18 mouse cellular contexts compared by ENCODE assay signal in genomic region chr3:41368351-41369101, GRCm38 (mm10).
DNase-seq lines count a peak whose midpoint lies in the region; ATAC-seq and TF ChIP-seq lines count a peak whose summit lies in the region.
"Had no signal": no experiment of that assay in that cellular context is flagged by ENCODE, and none has a peak within 500 bp of the region (broad histone marks: within the 10 kb centered on the region; RNA-seq: fewer than 3 reads in every experiment).

No protein-coding gene starts in this region.

- ATAC-seq in Patski: no peak
- no peak for ATAC-seq in heart, embryonic 15.5 days (replicated peaks; ENCODE audit: insufficient number of reproducible peaks, insufficient read depth, low FRiP score, low read depth)
- ATAC-seq in intestine, embryonic 15.5 days: peak; percentile 55; the same call in 1 of the 2 replicates
- ATAC-seq in midbrain, embryonic 13.5 days: no peak

- CTCF ChIA-PET in Patski (lab: Charles Lee): interaction anchor here (0.8 to 1.2 kb wide), 4 partner anchors 47 to 196 kb away, joined by 3 read pairs; no protein-coding TSS in a partner anchor

- no peak overlapping the region for H3K4me3 ChIP-seq in gastrocnemius, adult 2 months
- H3K4me3 ChIP-seq in heart, embryonic 15.5 days: no peak overlapping the region
- H3K4me3 ChIP-seq in intestine, embryonic 15.5 days (replicated peaks): no peak overlapping the region
- no peak overlapping the region for H3K4me3 ChIP-seq in midbrain, embryonic 13.5 days (replicated peaks)
- H3K4me3 ChIP-seq: embryonic facial prominence, embryonic 12.5 days; limb, embryonic 15.5 days had no signal

- in situ Hi-C loops in Patski (cut with MboI; ENCODE audit: low pct_unique_long_range_greater_than_20kb): no loop called here

- no peak for TF ChIP-seq CTCF in gastrocnemius, adult 2 months (IDR thresholded peaks at IDR 0.05)
- no peak for TF ChIP-seq CTCF in Patski (IDR thresholded peaks at IDR 0.05)

- no peaks in the 10 kb centered on the region for H3K27me3 ChIP-seq in Patski
- no peaks in the 10 kb centered on the region for H3K27me3 ChIP-seq in heart, embryonic 15.5 days
- H3K27me3 ChIP-seq in intestine, embryonic 15.5 days (replicated peaks): no peaks in the 10 kb centered on the region
- H3K27me3 ChIP-seq in midbrain, embryonic 13.5 days: no peaks in the 10 kb centered on the region
- H3K27me3 ChIP-seq: embryonic facial prominence, embryonic 12.5 days; limb, embryonic 15.5 days had no signal

- peaks cover 38% of the 10 kb centered on the region for H3K4me1 ChIP-seq in heart, embryonic 15.5 days (replicated peaks)
- no peaks in the 10 kb centered on the region; the same call in 1 of the 2 replicates for H3K4me1 ChIP-seq in intestine, embryonic 15.5 days (replicated peaks)
- H3K4me1 ChIP-seq in midbrain, embryonic 13.5 days (replicated peaks): no peaks in the 10 kb centered on the region

- H3K9me3 ChIP-seq in heart, embryonic 15.5 days (replicated peaks): no peaks in the 10 kb centered on the region
- H3K9me3 ChIP-seq in intestine, embryonic 15.5 days: no peaks in the 10 kb centered on the region
- no peaks in the 10 kb centered on the region for H3K9me3 ChIP-seq in midbrain, embryonic 13.5 days
- H3K9me3 ChIP-seq: embryonic facial prominence, embryonic 12.5 days; limb, embryonic 15.5 days had no signal

- 64% methylated on average over 7 of the region's 7 CpGs for WGBS in heart, embryonic 15.5 days
- WGBS in intestine, embryonic 15.5 days: 69% methylated on average over 7 of the region's 7 CpGs
- WGBS in midbrain, embryonic 13.5 days: 83% methylated on average over 7 of the region's 7 CpGs

- peak overlapping the region; percentile 0; the same call in 1 of the 2 replicates for H3K27ac ChIP-seq in gastrocnemius, adult 2 months
- peak overlapping the region; percentile 86; the same call in 1 of the 2 replicates for H3K27ac ChIP-seq in heart, embryonic 15.5 days
- no peak overlapping the region for H3K27ac ChIP-seq in intestine, embryonic 15.5 days
- no peak overlapping the region for H3K27ac ChIP-seq in midbrain, embryonic 13.5 days
- H3K27ac ChIP-seq: embryonic facial prominence, embryonic 12.5 days; hindbrain, embryonic 14.5 days; limb, embryonic 15.5 days had no signal

- no peak overlapping the region for H3K4me2 ChIP-seq in heart, embryonic 15.5 days
- H3K4me2 ChIP-seq in intestine, embryonic 15.5 days (replicated peaks): no peak overlapping the region
- H3K4me2 ChIP-seq in midbrain, embryonic 13.5 days (replicated peaks): no peak overlapping the region
- H3K4me2 ChIP-seq: embryonic facial prominence, embryonic 12.5 days; hindbrain, embryonic 14.5 days; limb, embryonic 15.5 days had no signal

- intact Hi-C loops in gastrocnemius, adult 2 months (cut with DNase I): loop anchor here (5.0 kb wide), 1 partner anchor 194 kb away; no protein-coding TSS in a partner anchor

- POLR2A ChIA-PET in Patski (lab: Charles Lee): no interaction called here

- no peak overlapping the region for H3K9ac ChIP-seq in heart, embryonic 15.5 days
- no peak overlapping the region for H3K9ac ChIP-seq in intestine, embryonic 15.5 days
- no peak overlapping the region for H3K9ac ChIP-seq in midbrain, embryonic 13.5 days (replicated peaks)
- H3K9ac ChIP-seq: embryonic facial prominence, embryonic 12.5 days; hindbrain, embryonic 14.5 days; limb, embryonic 15.5 days had no signal

- no peaks in the 10 kb centered on the region for H3K36me3 ChIP-seq in heart, embryonic 15.5 days
- no peaks in the 10 kb centered on the region for H3K36me3 ChIP-seq in intestine, embryonic 15.5 days
- H3K36me3 ChIP-seq in midbrain, embryonic 13.5 days: no peaks in the 10 kb centered on the region
- H3K36me3 ChIP-seq: embryonic facial prominence, embryonic 12.5 days; limb, embryonic 15.5 days had no signal

- DNase-seq in gastrocnemius, adult 2 months: no peak
- DNase-seq in gastrocnemius, adult 8-10 months (ENCODE audit: low spot score in 2 of 2): no peak
- peak; percentile 50 for DNase-seq in Patski (ENCODE audit: low read depth, low spot score)
- no peak for DNase-seq in kidney, postnatal 36 days
- no peak for DNase-seq in adrenal gland, postnatal 25 days
- DNase-seq: adrenal gland, postnatal 10 days; cerebellum, adult 11-12 months; gastrocnemius, postnatal 36 days; kidney, adult 11 months; kidney, postnatal 10 days; lung, postnatal 14 days; right cerebral cortex, postnatal 14 days had no signal

Comparison
In these comparisons a context has a peak if more than half of its experiments do, and no peak if none do; other contexts are left out.
1. H3K27ac ChIP-seq: peak in gastrocnemius, adult 2 months (single experiment) and heart, embryonic 15.5 days (single experiment); none in intestine, embryonic 15.5 days (single experiment) and midbrain, embryonic 13.5 days (single experiment).